Comparison of ENCODE assay signal across 8 mouse cellular contexts in the genomic region with DNA sequence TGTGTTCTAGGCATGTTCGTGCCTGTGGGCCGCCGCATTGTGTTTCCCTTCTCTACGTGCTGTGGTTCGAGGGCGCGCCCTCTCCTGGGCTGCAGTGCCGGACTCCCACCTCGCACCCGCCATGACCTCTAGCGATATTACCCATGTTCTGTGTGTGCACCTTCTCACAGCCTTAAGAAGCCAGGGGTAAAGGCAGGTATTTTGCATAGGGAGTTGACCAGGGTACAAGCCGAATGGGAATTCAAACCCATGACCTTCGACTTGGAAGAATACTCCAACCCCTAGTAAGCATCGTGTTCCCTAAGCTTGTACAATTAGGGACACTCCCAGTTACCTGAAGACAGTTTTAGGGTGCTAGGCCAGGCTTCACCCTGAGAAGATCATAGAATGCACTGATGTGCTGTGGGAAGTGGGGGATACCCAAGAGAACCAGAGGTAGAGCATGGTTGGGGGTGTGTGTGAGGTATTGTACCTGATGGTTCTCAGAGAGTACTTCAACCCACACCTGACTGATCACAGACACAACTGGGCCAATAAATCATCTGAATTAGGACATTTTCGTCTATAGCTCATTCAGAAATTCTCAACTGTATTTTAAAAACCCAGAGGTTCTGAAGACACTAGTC.
DNase-seq lines count a peak whose midpoint lies in the region; ATAC-seq and TF ChIP-seq lines count a peak whose summit lies in the region.
"Not testable (repeated sequence)": the region's sequence is repeated elsewhere in the genome, so short reads cannot be mapped to it uniquely, and the experiment has no call there.

No protein-coding gene starts in this region.

- 16% methylated on average over 15 of the region's 15 CpGs for WGBS in embryonic facial prominence, embryonic 10.5 days
- 17% methylated on average over 12 of the region's 15 CpGs for WGBS in hindbrain, embryonic 15.5 days
- WGBS in lung, embryonic 14.5 days, result 15% methylated on average over 12 of the region's 15 CpGs
- WGBS in neural tube, embryonic 12.5 days, result 13% methylated on average over 14 of the region's 15 CpGs

- peak; percentile 14 for DNase-seq in WW6 (ENCODE audit: low read depth, low spot score)
- peak; percentile 44 for DNase-seq in embryonic facial prominence, embryonic 10.5 days (ENCODE audit: low spot score)
- not testable (repeated sequence) for DNase-seq in gastrocnemius, adult 2 months; lung, embryonic 14.5 days
- DNase-seq in layer of hippocampus, adult 9-11 months, result peak; percentile 24

- not testable (repeated sequence) for H3K4me1 ChIP-seq in embryonic facial prominence, embryonic 10.5 days; hindbrain, embryonic 15.5 days (replicated peaks); lung, embryonic 14.5 days (ENCODE audit: insufficient read depth); neural tube, embryonic 12.5 days; testis, adult 2 months (ENCODE audit: control insufficient read depth, insufficient read depth, low read length)

- intact Hi-C loops in gastrocnemius, adult 2 months (cut with DNase I), result not testable (repeated sequence)

- H3K27ac ChIP-seq in embryonic facial prominence, embryonic 10.5 days (replicated peaks), result 0 out of 2 replicates have a peak overlapping the region, but pooled peaks have one; percentile 61
- peak overlapping the region; percentile 73 for H3K27ac ChIP-seq in gastrocnemius, adult 2 months
- peak overlapping the region; percentile 91 for H3K27ac ChIP-seq in hindbrain, embryonic 15.5 days (replicated peaks)
- not testable (repeated sequence) for H3K27ac ChIP-seq in lung, embryonic 14.5 days (ENCODE audit: low read depth); neural tube, embryonic 12.5 days; testis, adult 2 months (ENCODE audit: control insufficient read depth, insufficient read depth, low read depth, low read length)

- peak overlapping the region; percentile 86 for H3K4me3 ChIP-seq in embryonic facial prominence, embryonic 10.5 days
- peak overlapping the region; percentile 83 for H3K4me3 ChIP-seq in gastrocnemius, adult 2 months
- H3K4me3 ChIP-seq in hindbrain, embryonic 15.5 days, result peak overlapping the region; percentile 60
- peak overlapping the region; percentile 71 for H3K4me3 ChIP-seq in lung, embryonic 14.5 days (ENCODE audit: low read depth, low read length)
- peak overlapping the region; percentile 79 for H3K4me3 ChIP-seq in neural tube, embryonic 12.5 days
- peak overlapping the region; percentile 72 for H3K4me3 ChIP-seq in testis, adult 2 months (ENCODE audit: control insufficient read depth, low read depth, low read length)

- TF ChIP-seq CTCF in gastrocnemius, adult 2 months (IDR thresholded peaks at IDR 0.05); testis, adult 2 months (IDR thresholded peaks at IDR 0.05; ENCODE audit: control insufficient read depth, insufficient read depth, insufficient replicate concordance, low read depth, low read length): not testable (repeated sequence)
- TF ChIP-seq CTCF in lung, embryonic 14.5 days (IDR thresholded peaks at IDR 0.05; ENCODE audit: low read depth), result peak; percentile 7; the same call in 1 of the 2 replicates

- not testable (repeated sequence) for TF ChIP-seq POLR2A in testis, adult 2 months (IDR thresholded peaks at IDR 0.05; ENCODE audit: control insufficient read depth, low read depth, low read length)

- H3K4me2 ChIP-seq in hindbrain, embryonic 15.5 days, result peak overlapping the region; percentile 53
- peak overlapping the region; percentile 49 for H3K4me2 ChIP-seq in lung, embryonic 14.5 days
- peak overlapping the region; percentile 52 for H3K4me2 ChIP-seq in neural tube, embryonic 12.5 days (replicated peaks)

- ATAC-seq in hindbrain, embryonic 15.5 days (ENCODE audit: low FRiP score, low read depth); lung, embryonic 14.5 days (ENCODE audit: insufficient read depth): not testable (repeated sequence)
- peak; percentile 54 for ATAC-seq in neural tube, embryonic 12.5 days (ENCODE audit: low FRiP score, low read depth)

- peaks cover 30% of the 10 kb centered on the region for H3K9me3 ChIP-seq in embryonic facial prominence, embryonic 10.5 days
- not testable (repeated sequence) for H3K9me3 ChIP-seq in hindbrain, embryonic 15.5 days; lung, embryonic 14.5 days (ENCODE audit: low read depth, low read length)
- peaks cover 16% of the 10 kb centered on the region for H3K9me3 ChIP-seq in neural tube, embryonic 12.5 days

- H3K27me3 ChIP-seq in embryonic facial prominence, embryonic 10.5 days (replicated peaks; ENCODE audit: low read depth, poor library complexity, severe bottlenecking); hindbrain, embryonic 15.5 days; lung, embryonic 14.5 days (ENCODE audit: insufficient read depth, low read length); neural tube, embryonic 12.5 days (replicated peaks); testis, adult 2 months (ENCODE audit: control insufficient read depth, insufficient read depth, low read length): not testable (repeated sequence)

- 0 out of 2 replicates have a peak overlapping the region, but pooled peaks have one; percentile 25 for H3K9ac ChIP-seq in hindbrain, embryonic 15.5 days
- H3K9ac ChIP-seq in lung, embryonic 14.5 days; neural tube, embryonic 12.5 days: not testable (repeated sequence)

- H3K36me3 ChIP-seq in embryonic facial prominence, embryonic 10.5 days (replicated peaks), result peaks cover 32% of the 10 kb centered on the region
- H3K36me3 ChIP-seq in hindbrain, embryonic 15.5 days; lung, embryonic 14.5 days (ENCODE audit: insufficient read depth); testis, adult 2 months (ENCODE audit: control insufficient read depth, insufficient read depth, low read length): not testable (repeated sequence)
- H3K36me3 ChIP-seq in neural tube, embryonic 12.5 days, result peaks cover 10% of the 10 kb centered on the region
